Mouse (Mus musculus) neural tube, embryonic 14.5 days (tissue): ENCODE measurements at regions not wholly inside any gene's neighbourhood (a gene's known extent, or its start where the extent isn't known, plus 50 kb on each side); places are given as distances from the start of the nearest gene placed in this dataset.
A peak's percentile ranks its signal among the peaks of the same experiment; 100 is the strongest.

Experiments
- ATAC-seq: fragments of 200-750 bp; cut with Nextera tagmentation; 2 replicates; pipeline ENCODE4 v1.8.0; 2017; ENCODE audit warnings: low read depth, mild to moderate bottlenecking, moderate TSS enrichment, moderate library complexity
- H3K27ac ChIP-seq: fragments of 300-500 bp; sonication (generic); 2 replicates; pipeline ENCODE4 v1.5.1; 2014; ENCODE audit warnings: low read depth, mild to moderate bottlenecking, control low read depth, low read length, moderate library complexity, mixed read lengths
- H3K27me3 ChIP-seq: fragments of 300-500 bp; sonication (generic); 2 replicates; pipeline ENCODE4 v1.6.1; 2014; ENCODE audit warnings: low read length; ENCODE audit not compliant: control insufficient read depth, insufficient read depth
- H3K36me3 ChIP-seq: fragments of 300-500 bp; sonication (generic); 2 replicates; pipeline ENCODE4 v1.6.1; 2014; ENCODE audit warnings: low read length, mixed read lengths; ENCODE audit not compliant: control insufficient read depth, insufficient read depth
- H3K4me1 ChIP-seq: fragments of 300-500 bp; sonication (generic); 2 replicates; pipeline ENCODE4 v1.6.1; 2014; ENCODE audit warnings: low read length; ENCODE audit not compliant: control insufficient read depth, insufficient read depth
- H3K4me2 ChIP-seq: fragments of 300-500 bp; sonication (generic); 2 replicates; pipeline ENCODE4 v1.6.1; 2014; ENCODE audit warnings: mild to moderate bottlenecking, low read depth, low read length, control low read depth
- H3K4me3 ChIP-seq: fragments of 300-500 bp; sonication (generic); 2 replicates; pipeline ENCODE4 v1.5.1; 2014; ENCODE audit warnings: low read depth, low read length, control low read depth, mixed read lengths
- H3K9ac ChIP-seq: fragments of 300-500 bp; sonication (generic); replicated peaks from 2 replicates; pipeline ENCODE4 v1.6.1; 2014; ENCODE audit warnings: low read depth, mild to moderate bottlenecking, control low read depth, low read length, mixed read lengths
- H3K9me3 ChIP-seq: fragments of 300-500 bp; sonication (generic); 2 replicates; pipeline ENCODE4 v1.6.1; 2016; ENCODE audit warnings: low read length; ENCODE audit not compliant: control insufficient read depth
- WGBS: fragments of 180-500 bp; shearing (Covaris S2); extraction: QIAGEN DNeasy Blood & Tissue Kit; methylation state at CpG from one replicate; pipeline ENCODE4 v1.1.7; 2014; 5-methylcytosine and 5-hydroxymethylcytosine counted together

- H3K4me3 ChIP-seq: no peak overlapping the region
- H3K4me1 ChIP-seq: no peaks in the 10 kb centered on the region
- H3K9me3 ChIP-seq: no peaks in the 10 kb centered on the region
- no peak overlapping the region for H3K4me2 ChIP-seq
- no peak overlapping the region for H3K27ac ChIP-seq
- no peaks in the 10 kb centered on the region for H3K36me3 ChIP-seq
- ATAC-seq: peak; percentile 86
- no peaks in the 10 kb centered on the region for H3K27me3 ChIP-seq
- WGBS: 23% methylated on average over 9 of the region's 9 CpGs
- no peak overlapping the region for H3K9ac ChIP-seq
Measured at GRCm38 (mm10) chr1:67640353-67640752, 517.5 kb downstream of the Cps1 start.

- Histone ChIP-seq H3K4me3 (no peak overlapping the region), H3K4me1 (no peaks in the 10 kb centered on the region), H3K4me2 (no peak overlapping the region), H3K9ac (no peak overlapping the region), H3K9me3 (no peaks in the 10 kb centered on the region), H3K27ac (no peak overlapping the region), H3K27me3 (no peaks in the 10 kb centered on the region), H3K36me3 (no peaks in the 10 kb centered on the region)
- WGBS: 54% methylated on average over 6 of the region's 6 CpGs
- ATAC-seq: peak; percentile 41
Measured at GRCm38 (mm10) chr1:67640766-67641165, 517.9 kb downstream of the Cps1 start.

GRCm38 (mm10) chr1:67643627-67644026, 520.8 kb downstream of the Cps1 start:
- 67% methylated on average over 4 of the region's 4 CpGs for WGBS
- Histone ChIP-seq H3K4me1 (no peaks in the 10 kb centered on the region), H3K4me2 (no peak overlapping the region), H3K27me3 (no peaks in the 10 kb centered on the region), H3K27ac (no peak overlapping the region), H3K4me3 (no peak overlapping the region), H3K36me3 (no peaks in the 10 kb centered on the region), H3K9me3 (no peaks in the 10 kb centered on the region), H3K9ac (no peak overlapping the region)
- ATAC-seq: no peak
